Mouse (Mus musculus) stomach, embryonic 16.5 days (tissue): ENCODE data around the gene Ypel4. TPM values are rescaled to one million over a fixed set of nuclear protein-coding genes. Genes with fewer than 3 reads are reported as not detected.
A peak's percentile ranks its signal among the peaks of the same experiment; 100 is the strongest.
"Not testable (repeated sequence)": the region's sequence is repeated elsewhere in the genome, so short reads cannot be mapped to it uniquely, and the experiment has no call there.

Experiments
- ATAC-seq: fragments of 200-750 bp; cut with Nextera tagmentation; 2 replicates; pipeline ENCODE4 v1.8.0; 2017; ENCODE audit warnings: moderate number of reproducible peaks, moderate TSS enrichment; ENCODE audit not compliant: insufficient read depth, low FRiP score
- H3K27ac ChIP-seq: fragments of 300-500 bp; sonication (generic); 2 replicates; pipeline ENCODE4 v1.5.1; 2014; ENCODE audit warnings: low read length
- H3K27me3 ChIP-seq: fragments of 300-500 bp; sonication (generic); 2 replicates; pipeline ENCODE4 v1.6.1; 2014; ENCODE audit warnings: low read length, control low read depth, mixed read lengths; ENCODE audit not compliant: control insufficient read depth, insufficient read depth
- H3K36me3 ChIP-seq: fragments of 300-500 bp; sonication (generic); 2 replicates; pipeline ENCODE4 v1.6.1; 2014; ENCODE audit warnings: low read length; ENCODE audit not compliant: control insufficient read depth, insufficient read depth
- H3K4me1 ChIP-seq: fragments of 300-500 bp; sonication (generic); 2 replicates; pipeline ENCODE4 v1.6.1; 2014; ENCODE audit warnings: low read length, control low read depth, mixed read lengths; ENCODE audit not compliant: control insufficient read depth, insufficient read depth
- H3K4me2 ChIP-seq: fragments of 300-500 bp; sonication (generic); 2 replicates; pipeline ENCODE4 v1.6.1; 2014; ENCODE audit warnings: low read depth, low read length, mixed read lengths
- H3K4me3 ChIP-seq: fragments of 300-500 bp; sonication (generic); replicated peaks from 2 replicates; pipeline ENCODE4 v1.5.1; 2014; ENCODE audit warnings: mild to moderate bottlenecking, low read length
- H3K9ac ChIP-seq: fragments of 300-500 bp; sonication (generic); 2 replicates; pipeline ENCODE4 v1.6.1; 2014; ENCODE audit warnings: low read length
- H3K9me3 ChIP-seq: fragments of 300-500 bp; sonication (generic); replicated peaks from 2 replicates; pipeline ENCODE4 v1.6.1; 2016; ENCODE audit warnings: low read length, control low read depth; ENCODE audit not compliant: control insufficient read depth
- WGBS: fragments of 180-500 bp; shearing (Covaris S2); extraction: QIAGEN DNeasy Blood & Tissue Kit; methylation state at CpG from one replicate; pipeline ENCODE4 v1.1.7; 2014; 5-methylcytosine and 5-hydroxymethylcytosine counted together
- polyA plus RNA-seq: library from polyadenylated mRNA; unstranded; fragments of >200 nt; fragmentation: Nextera tagmentation; extraction: Ambion mirVana; gene quantifications from 2 replicates; pipeline ENCODE4 v1.2.1, GENCODE M21; 2015

Ypel4 gene
- polyA plus RNA-seq, 1 experiment from 2014 or later: 8.0 TPM

GRCm38 (mm10) chr2:84723856-84724255 is 10.0 kb upstream of the Ypel4 start:
- H3K9ac ChIP-seq: no peak overlapping the region
- H3K27ac ChIP-seq: no peak overlapping the region
- H3K4me2 ChIP-seq: no peak overlapping the region
- ATAC-seq: no peak
- peaks cover 10% of the 10 kb centered on the region for H3K4me1 ChIP-seq
- H3K36me3 ChIP-seq: 0 out of 2 replicates have a peak, but pooled peaks cover 9% of the 10 kb centered on the region
- 92% methylated on average over 14 of the region's 14 CpGs for WGBS
- H3K4me3 ChIP-seq: no peak overlapping the region
- no peaks in the 10 kb centered on the region for H3K27me3 ChIP-seq
- H3K9me3 ChIP-seq: no peaks in the 10 kb centered on the region

- H3K4me1 ChIP-seq: peaks cover 10% of the 10 kb centered on the region
- ATAC-seq: no peak
- H3K36me3 ChIP-seq: 0 out of 2 replicates have a peak, but pooled peaks cover 9% of the 10 kb centered on the region
- H3K4me3 ChIP-seq: no peak overlapping the region
- WGBS: 93% methylated on average over 10 of the region's 10 CpGs
- H3K9me3 ChIP-seq: no peaks in the 10 kb centered on the region
- no peak overlapping the region for H3K9ac ChIP-seq
- 0 out of 2 replicates have a peak overlapping the region, but pooled peaks have one; percentile 93 for H3K4me2 ChIP-seq
- H3K27ac ChIP-seq: no peak overlapping the region
- H3K27me3 ChIP-seq: no peaks in the 10 kb centered on the region
Observed at GRCm38 (mm10) chr2:84725770-84726169, 8.1 kb upstream of the Ypel4 start.

GRCm38 (mm10) chr2:84726716-84727115 is 7.1 kb upstream of the Ypel4 start:
- H3K27me3 ChIP-seq: no peaks in the 10 kb centered on the region
- H3K4me3 ChIP-seq: peak overlapping the region; percentile 78
- 0 out of 2 replicates have a peak overlapping the region, but pooled peaks have one; percentile 13 for H3K27ac ChIP-seq
- H3K9ac ChIP-seq: peak overlapping the region; percentile 77
- no peaks in the 10 kb centered on the region for H3K9me3 ChIP-seq
- ATAC-seq: no peak
- 2% methylated on average over 9 of the region's 9 CpGs for WGBS
- H3K4me1 ChIP-seq: peaks cover 10% of the 10 kb centered on the region
- 0 out of 2 replicates have a peak, but pooled peaks cover 9% of the 10 kb centered on the region for H3K36me3 ChIP-seq
- H3K4me2 ChIP-seq: peak overlapping the region; percentile 93

GRCm38 (mm10) chr2:84727172-84727858 is 6.5 kb upstream of the Ypel4 start, which contains the start of gene Clp1:
Gene Clp1, minus strand, starts transcription at chr2:84727350.
- Histone ChIP-seq H3K36me3 (0 out of 2 replicates have a peak, but pooled peaks cover 9% of the 10 kb centered on the region), H3K4me3 (peak within 1 kb of the TSS; percentile 78), H3K27me3 (no peaks in the 10 kb centered on the region), H3K27ac (peak within 1 kb of the TSS; percentile 94), H3K9me3 (no peaks in the 10 kb centered on the region), H3K4me1 (peaks cover 10% of the 10 kb centered on the region), H3K4me2 (peak within 1 kb of the TSS; percentile 93), H3K9ac (peak within 1 kb of the TSS; percentile 78)
- WGBS: under 1% methylated on average over 39 of the region's 39 CpGs
- peak; percentile 99 for ATAC-seq

GRCm38 (mm10) chr2:84728191-84728590 is 5.7 kb upstream of the Ypel4 start:
- not testable (repeated sequence) for H3K4me3 ChIP-seq, H3K9ac ChIP-seq, ATAC-seq, H3K27me3 ChIP-seq, H3K4me2 ChIP-seq, H3K27ac ChIP-seq, H3K36me3 ChIP-seq, H3K9me3 ChIP-seq
- 78% methylated on average over 5 of the region's 5 CpGs for WGBS
- H3K4me1 ChIP-seq: peaks cover 10% of the 10 kb centered on the region

GRCm38 (mm10) chr2:84731206-84731605 is 2.7 kb upstream of the Ypel4 start:
- ATAC-seq: no peak
- H3K4me2 ChIP-seq: no peak overlapping the region
- H3K9ac ChIP-seq: no peak overlapping the region
- no peaks in the 10 kb centered on the region for H3K36me3 ChIP-seq
- H3K4me1 ChIP-seq: peaks cover 23% of the 10 kb centered on the region
- no peaks in the 10 kb centered on the region for H3K9me3 ChIP-seq
- H3K4me3 ChIP-seq: no peak overlapping the region
- no peak overlapping the region for H3K27ac ChIP-seq
- H3K27me3 ChIP-seq: no peaks in the 10 kb centered on the region
- WGBS: 83% methylated on average over 3 of the region's 3 CpGs

- WGBS: 85% methylated on average over 1 of the region's 1 CpGs
- no peak for ATAC-seq
Observed at GRCm38 (mm10) chr2:84732394-84732793, 1.5 kb upstream of the Ypel4 start.

GRCm38 (mm10) chr2:84734351-84734864 is 550 bp downstream of the Ypel4 start:
- H3K36me3 ChIP-seq: no peaks in the 10 kb centered on the region
- WGBS: under 1% methylated on average over 11 of the region's 11 CpGs
- peak overlapping the region; percentile 66 for H3K9ac ChIP-seq
- peak overlapping the region; percentile 49 for H3K4me3 ChIP-seq
- ATAC-seq: no peak
- no peaks in the 10 kb centered on the region for H3K27me3 ChIP-seq
- peak overlapping the region; percentile 2; the same call in 1 of the 2 replicates for H3K27ac ChIP-seq
- peaks cover 50% of the 10 kb centered on the region for H3K4me1 ChIP-seq
- H3K9me3 ChIP-seq: no peaks in the 10 kb centered on the region
- H3K4me2 ChIP-seq: peak overlapping the region; percentile 60

More at GRCm38 (mm10) chr2:84732394-84732793, 1.5 kb upstream of the Ypel4 start:
- Histone ChIP-seq H3K4me2 (no peak overlapping the region), H3K4me1 (peaks cover 30% of the 10 kb centered on the region), H3K36me3 (no peaks in the 10 kb centered on the region), H3K27ac (no peak overlapping the region), H3K9ac (no peak overlapping the region), H3K4me3 (no peak overlapping the region), H3K27me3 (no peaks in the 10 kb centered on the region), H3K9me3 (no peaks in the 10 kb centered on the region)

GRCm38 (mm10) chr2:84734919-84735318 is 1.1 kb downstream of the Ypel4 start:
- peaks cover 55% of the 10 kb centered on the region for H3K4me1 ChIP-seq
- peak overlapping the region; percentile 60 for H3K4me2 ChIP-seq
- ATAC-seq: no peak
- H3K27ac ChIP-seq: no peak overlapping the region
- peak overlapping the region; percentile 66 for H3K9ac ChIP-seq
- 0% methylated on average over 2 of the region's 2 CpGs for WGBS
- no peaks in the 10 kb centered on the region for H3K9me3 ChIP-seq
- peak overlapping the region; percentile 49 for H3K4me3 ChIP-seq
- H3K36me3 ChIP-seq: no peaks in the 10 kb centered on the region
- no peaks in the 10 kb centered on the region for H3K27me3 ChIP-seq
